Mouse (Mus musculus) forebrain, postnatal 0 days (tissue): ENCODE data around the gene Zfp90. TPM values are rescaled to one million over a fixed set of nuclear protein-coding genes. Genes with fewer than 3 reads are reported as not detected.

ENCODE experiments used
- ATAC-seq: fragments of 200-750 bp; cut with Nextera tagmentation; 2 replicates; pipeline ENCODE4 v1.8.0; 2017; ENCODE audit warnings: mild to moderate bottlenecking, moderate library complexity
- DNase-seq: peaks from one replicate; pipeline ENCODE4 v3.0.0-alpha.2; 2015
- H3K27ac ChIP-seq: fragments of 300-500 bp; sonication (generic); 2 replicates; pipeline ENCODE4 v1.5.1; 2014; ENCODE audit warnings: low read depth, mild to moderate bottlenecking, antibody characterized with exemption, low read length, moderate library complexity, mixed read lengths
- H3K27me3 ChIP-seq: fragments of 300-500 bp; sonication (generic); 2 replicates; pipeline ENCODE4 v1.6.1; 2014; ENCODE audit warnings: mild to moderate bottlenecking, low read length, mixed read lengths; ENCODE audit not compliant: insufficient read depth
- H3K36me3 ChIP-seq: fragments of 300-500 bp; sonication (generic); 2 replicates; pipeline ENCODE4 v1.6.1; 2014; ENCODE audit warnings: mild to moderate bottlenecking, moderate library complexity; ENCODE audit not compliant: insufficient read depth
- H3K4me1 ChIP-seq: fragments of 300-500 bp; sonication (generic); 2 replicates; pipeline ENCODE4 v1.6.1; 2014; ENCODE audit warnings: antibody characterized with exemption; ENCODE audit not compliant: insufficient read depth
- H3K4me2 ChIP-seq: fragments of 300-500 bp; sonication (generic); 2 replicates; pipeline ENCODE4 v1.6.1; 2014; ENCODE audit warnings: low read depth, mild to moderate bottlenecking, moderate library complexity
- H3K4me3 ChIP-seq: fragments of 300-500 bp; sonication (generic); 2 replicates; pipeline ENCODE4 v1.5.1; 2014; ENCODE audit warnings: low read depth, low read length, mixed read lengths
- H3K9ac ChIP-seq: fragments of 300-500 bp; sonication (generic); 2 replicates; pipeline ENCODE4 v1.6.1; 2014; ENCODE audit warnings: mild to moderate bottlenecking
- H3K9me3 ChIP-seq: fragments of 300-500 bp; sonication (generic); 2 replicates; pipeline ENCODE4 v1.6.1; 2016; ENCODE audit warnings: low read length
- CTCF ChIP-seq: sonication (generic); IDR thresholded peaks from 2 replicates; pipeline ENCODE4 v1.5.1; 2016; ENCODE audit warnings: antibody characterized with exemption, control low read depth, low read depth
- WGBS: fragments of 180-500 bp; shearing (Covaris S2); extraction: QIAGEN DNeasy Blood & Tissue Kit; methylation state at CpG from one replicate; pipeline ENCODE4 v1.1.7; 2014; 5-methylcytosine and 5-hydroxymethylcytosine counted together
- polyA plus RNA-seq: library from polyadenylated mRNA; unstranded; fragments of >200 nt; fragmentation: Nextera tagmentation; extraction: Ambion mirVana; gene quantifications from 2 replicates; pipeline ENCODE4 v1.2.1, GENCODE M21; 2015
- total RNA-seq: library from RNA; depleted of rRNA; stranded (reverse); fragments of >200 nt; gene quantifications from 2 replicates; pipeline ENCODE4 v1.2.3, GENCODE M21; 2014; rRNA removed

Gene Zfp90
- total and polyA plus RNA-seq, 2 experiments from 2014 or later = 36.7 to 38.0 TPM

GRCm38 (mm10) chr8:106452701-106453481, 37.8 kb downstream of the Zfp90 start:
- no peak overlapping the region for H3K9ac ChIP-seq
- no peak for ATAC-seq
- H3K27me3 ChIP-seq = no peaks in the 10 kb centered on the region
- no peak overlapping the region for H3K4me3 ChIP-seq
- no peak overlapping the region for H3K27ac ChIP-seq
- no peaks in the 10 kb centered on the region for H3K36me3 ChIP-seq
- 69% methylated on average over 12 of the region's 12 CpGs for WGBS
- no peaks in the 10 kb centered on the region for H3K9me3 ChIP-seq
- no peaks in the 10 kb centered on the region for H3K4me1 ChIP-seq
- DNase-seq = no peak
- no peak for TF ChIP-seq CTCF
- no peak overlapping the region for H3K4me2 ChIP-seq

GRCm38 (mm10) chr8:106454036-106454435, 38.9 kb downstream of the Zfp90 start:
- ATAC-seq (no peak), DNase-seq (no peak)
- H3K9me3 ChIP-seq = no peaks in the 10 kb centered on the region
- no peaks in the 10 kb centered on the region for H3K4me1 ChIP-seq
- H3K4me2 ChIP-seq = no peak overlapping the region
- H3K36me3 ChIP-seq = no peaks in the 10 kb centered on the region
- H3K27me3 ChIP-seq = no peaks in the 10 kb centered on the region
- no peak overlapping the region for H3K9ac ChIP-seq
- H3K4me3 ChIP-seq = no peak overlapping the region
- WGBS = 79% methylated on average over 11 of the region's 11 CpGs
- TF ChIP-seq CTCF = no peak
- no peak overlapping the region for H3K27ac ChIP-seq

- 91% methylated on average over 5 of the region's 5 CpGs for WGBS
- Histone ChIP-seq H3K9me3 (no peaks in the 10 kb centered on the region), H3K27ac (no peak overlapping the region), H3K4me1 (no peaks in the 10 kb centered on the region), H3K27me3 (no peaks in the 10 kb centered on the region), H3K36me3 (no peaks in the 10 kb centered on the region), H3K4me2 (no peak overlapping the region), H3K4me3 (no peak overlapping the region), H3K9ac (no peak overlapping the region)
- ATAC-seq = no peak
- DNase-seq = no peak
- no peak for TF ChIP-seq CTCF
Measured at GRCm38 (mm10) chr8:106462131-106462530, 47.0 kb downstream of the Zfp90 start.

- Histone ChIP-seq H3K27ac (no peak overlapping the region), H3K9me3 (no peaks in the 10 kb centered on the region), H3K9ac (no peak overlapping the region), H3K27me3 (no peaks in the 10 kb centered on the region), H3K4me2 (no peak overlapping the region), H3K4me1 (no peaks in the 10 kb centered on the region), H3K4me3 (no peak overlapping the region), H3K36me3 (no peaks in the 10 kb centered on the region)
- no peak for TF ChIP-seq CTCF
- no peak for ATAC-seq
- 92% methylated on average over 6 of the region's 6 CpGs for WGBS
- no peak for DNase-seq
Measured at GRCm38 (mm10) chr8:106463795-106464194, 48.7 kb downstream of the Zfp90 start.

GRCm38 (mm10) chr8:106469485-106469884, 54.4 kb downstream of the Zfp90 start:
- no peak for DNase-seq
- Histone ChIP-seq H3K4me2 (no peak overlapping the region), H3K27me3 (no peaks in the 10 kb centered on the region), H3K4me1 (no peaks in the 10 kb centered on the region), H3K27ac (no peak overlapping the region), H3K9me3 (no peaks in the 10 kb centered on the region), H3K36me3 (no peaks in the 10 kb centered on the region), H3K4me3 (no peak overlapping the region), H3K9ac (no peak overlapping the region)
- no peak for TF ChIP-seq CTCF
- ATAC-seq = no peak
- WGBS = 57% methylated on average over 7 of the region's 7 CpGs

- Histone ChIP-seq H3K36me3 (no peaks in the 10 kb centered on the region), H3K4me2 (no peak overlapping the region), H3K9me3 (no peaks in the 10 kb centered on the region), H3K27me3 (no peaks in the 10 kb centered on the region), H3K4me1 (no peaks in the 10 kb centered on the region), H3K4me3 (no peak overlapping the region), H3K9ac (no peak overlapping the region), H3K27ac (no peak overlapping the region)
- 96% methylated on average over 5 of the region's 5 CpGs for WGBS
- no peak for ATAC-seq
- no peak for TF ChIP-seq CTCF
- no peak for DNase-seq
Measured at GRCm38 (mm10) chr8:106474001-106474400, 58.9 kb downstream of the Zfp90 start.

Other genes with a start within 250 kb of the Zfp90 start
- 29.9 and 43.6 TPM in 2 replicates for gene Slc7a6, start 246.5 kb upstream of the Zfp90 start, total RNA-seq
- 48.9 and 50.8 TPM in 2 replicates for gene Slc7a6, start 246.5 kb upstream of the Zfp90 start, polyA plus RNA-seq
- 59.3 and 73.1 TPM in 2 replicates for gene Slc7a6os, start 204.4 kb upstream of the Zfp90 start, total RNA-seq
- 32.4 and 36.3 TPM in 2 replicates for gene Slc7a6os, start 204.4 kb upstream of the Zfp90 start, polyA plus RNA-seq
- 65.5 and 72.5 TPM in 2 replicates for gene Prmt7, start 204.4 kb upstream of the Zfp90 start, total RNA-seq
- gene Prmt7, start 204.4 kb upstream of the Zfp90 start, polyA plus RNA-seq = 47.0 and 49.6 TPM in 2 replicates
- gene Smpd3, start 77.3 kb upstream of the Zfp90 start, total RNA-seq = 103 and 114 TPM in 2 replicates
- gene Smpd3, start 77.3 kb upstream of the Zfp90 start, polyA plus RNA-seq = 63.1 and 84.8 TPM in 2 replicates
- not detected in 2 replicates for gene 6030452D12Rik, start 85.2 kb downstream of the Zfp90 start, total RNA-seq
- gene 6030452D12Rik, start 85.2 kb downstream of the Zfp90 start, polyA plus RNA-seq = not detected in 2 replicates
- gene Cdh3, start 95.6 kb downstream of the Zfp90 start, total RNA-seq = 0.85 and 1.3 TPM in 2 replicates
- gene Cdh3, start 95.6 kb downstream of the Zfp90 start, polyA plus RNA-seq = 1.2 and 1.4 TPM in 2 replicates
- gene Gm10073, start 158.1 kb downstream of the Zfp90 start, total RNA-seq = 41.5 and 48.4 TPM in 2 replicates
- gene Gm10073, start 158.1 kb downstream of the Zfp90 start, polyA plus RNA-seq = 5.1 and 7.1 TPM in 2 replicates
- gene Cdh1, start 188.0 kb downstream of the Zfp90 start, total RNA-seq = 2.5 and 3.9 TPM in 2 replicates
- gene Cdh1, start 188.0 kb downstream of the Zfp90 start, polyA plus RNA-seq = 3.3 and 3.9 TPM in 2 replicates